Mouse (Mus musculus) megakaryocyte progenitor cell, adult 5-6 weeks (primary cell): Measurements from ENCODE around the gene Znrd1. TPM values are rescaled to one million over a fixed set of nuclear protein-coding genes. Genes with fewer than 3 reads are reported as not detected.
"Not testable (repeated sequence)": the region's sequence is repeated elsewhere in the genome, so short reads cannot be mapped to it uniquely, and the experiment has no call there.

Experiments used
- ATAC-seq: replicated peaks from 2 replicates; pipeline ENCODE4 v1.8.0; 2016; ENCODE audit warnings: mild to moderate bottlenecking, moderate TSS enrichment, inconsistent platforms; ENCODE audit not compliant: poor library complexity
- total RNA-seq, 2 experiments: library from RNA; stranded (forward) in 1 of 2; stranded (reverse) in 1 of 2; fragments of 157-497, 149-512 nt in 1 of 2; fragments of 200-1000 nt in 1 of 2; gene quantifications; 2 replicates each; pipeline versions ENCODE4 v1.2.3 to v1.2.4; 2015 to 2017

Znrd1 gene
- total RNA-seq (2015) (105 and 108 TPM in 2 replicates), total RNA-seq (2017) (37.2 and 53.9 TPM in 2 replicates)

GRCm38 (mm10) chr17:36957999-36958743 is at the start of gene Znrd1, which contains the start of gene Znrd1as:
Gene Znrd1, minus strand, starts transcription at chr17:36958559.
Gene Znrd1as, plus strand, starts transcription at chr17:36958592.
- ATAC-seq, result peak; percentile 99

GRCm38 (mm10) chr17:37003366-37003765 is 45.0 kb upstream of the Znrd1 start:
- no peak for ATAC-seq

GRCm38 (mm10) chr17:37002364-37003330 is 44.3 kb upstream of the Znrd1 start:
- peak; percentile 74 for ATAC-seq

- no peak for ATAC-seq
Measured at GRCm38 (mm10) chr17:37000863-37001262, 42.5 kb upstream of the Znrd1 start, which contains the start of gene Zfp57. Gene Zfp57, plus strand, starts transcription at chr17:37001163.

- no peak for ATAC-seq
Measured at GRCm38 (mm10) chr17:36998477-36998876, 40.1 kb upstream of the Znrd1 start.

- ATAC-seq, result peak; percentile 56
Measured at GRCm38 (mm10) chr17:36997033-36997735, 38.8 kb upstream of the Znrd1 start.

- ATAC-seq, result no peak
Measured at GRCm38 (mm10) chr17:36995448-36995847, 37.1 kb upstream of the Znrd1 start.

- ATAC-seq, result no peak
Measured at GRCm38 (mm10) chr17:36994528-36994927, 36.2 kb upstream of the Znrd1 start.

- peak; percentile 45; the same call in 1 of the 2 replicates for ATAC-seq
Measured at GRCm38 (mm10) chr17:36993770-36994325, 35.5 kb upstream of the Znrd1 start.

GRCm38 (mm10) chr17:36992336-36993104 is 34.2 kb upstream of the Znrd1 start:
- peak; percentile 72 for ATAC-seq

- not testable (repeated sequence) for ATAC-seq
Measured at GRCm38 (mm10) chr17:36990630-36991029, 32.3 kb upstream of the Znrd1 start.

GRCm38 (mm10) chr17:36989437-36989836 is 31.1 kb upstream of the Znrd1 start, which contains the start of gene H2-M5:
Gene H2-M5, minus strand, starts transcription at chr17:36989537.
- ATAC-seq, result no peak

- ATAC-seq, result peak; percentile 38; the same call in 1 of the 2 replicates
Measured at GRCm38 (mm10) chr17:36988475-36988874, 30.1 kb upstream of the Znrd1 start.

- ATAC-seq, result no peak; the same call in 1 of the 2 replicates
Measured at GRCm38 (mm10) chr17:36982253-36983155, 24.1 kb upstream of the Znrd1 start.

- ATAC-seq, result no peak
Measured at GRCm38 (mm10) chr17:36981845-36982244, 23.5 kb upstream of the Znrd1 start.

- ATAC-seq, result peak; percentile 53
Measured at GRCm38 (mm10) chr17:36981221-36981813, 23.0 kb upstream of the Znrd1 start, which contains the start of gene 2410137M14Rik. Gene 2410137M14Rik, minus strand, starts transcription at chr17:36981237.

- ATAC-seq, result no peak
Measured at GRCm38 (mm10) chr17:36973271-36973787, 15.0 kb upstream of the Znrd1 start.

GRCm38 (mm10) chr17:36972791-36973190 is 14.4 kb upstream of the Znrd1 start:
- ATAC-seq, result peak; percentile 49
